Mouse (Mus musculus) hindbrain, embryonic 11.5 days (tissue): ENCODE data around the gene Smarca2. TPM values are rescaled to one million over a fixed set of nuclear protein-coding genes. Genes with fewer than 3 reads are reported as not detected.
"Not testable (repeated sequence)": the region's sequence is repeated elsewhere in the genome, so short reads cannot be mapped to it uniquely, and the experiment has no call there.

Experiments
- ATAC-seq: fragments of 200-750 bp; cut with Nextera tagmentation; 2 replicates; pipeline ENCODE4 v1.8.0; 2017; ENCODE audit warnings: mild to moderate bottlenecking, moderate TSS enrichment, moderate library complexity; ENCODE audit not compliant: low FRiP score
- DNase-seq: peaks from one replicate; pipeline ENCODE4 v3.0.0-alpha.2; 2015; ENCODE audit warnings: low spot score
- H3K27ac ChIP-seq: fragments of 300-500 bp; sonication (generic); 2 replicates; pipeline ENCODE4 v1.5.1; 2014; ENCODE audit warnings: mild to moderate bottlenecking, low read depth, low read length
- H3K27me3 ChIP-seq: fragments of 300-500 bp; sonication (generic); 2 replicates; pipeline ENCODE4 v1.6.1; 2014; ENCODE audit warnings: mild to moderate bottlenecking, low read length, moderate library complexity, mixed read lengths; ENCODE audit not compliant: control insufficient read depth, insufficient read depth
- H3K36me3 ChIP-seq: fragments of 300-500 bp; sonication (generic); 2 replicates; pipeline ENCODE4 v1.6.1; 2014; ENCODE audit warnings: mild to moderate bottlenecking, low read length, moderate library complexity, mixed read lengths; ENCODE audit not compliant: control insufficient read depth, insufficient read depth
- H3K4me1 ChIP-seq: fragments of 300-500 bp; sonication (generic); replicated peaks from 2 replicates; pipeline ENCODE4 v1.6.1; 2014; ENCODE audit warnings: low read length, mixed read lengths; ENCODE audit not compliant: control insufficient read depth, insufficient read depth
- H3K4me2 ChIP-seq: fragments of 300-500 bp; sonication (generic); replicated peaks from 2 replicates; pipeline ENCODE4 v1.6.1; 2014; ENCODE audit warnings: mild to moderate bottlenecking, low read depth, low read length
- H3K4me3 ChIP-seq: fragments of 300-500 bp; sonication (generic); 2 replicates; pipeline ENCODE4 v1.5.1; 2014; ENCODE audit warnings: low read depth, low read length
- H3K9ac ChIP-seq: fragments of 300-500 bp; sonication (generic); 2 replicates; pipeline ENCODE4 v1.6.1; 2014; ENCODE audit warnings: low read depth, low read length
- H3K9me3 ChIP-seq: fragments of 300-500 bp; sonication (generic); 2 replicates; pipeline ENCODE4 v1.6.1; 2016; ENCODE audit warnings: low read length; ENCODE audit not compliant: control insufficient read depth
- WGBS: fragments of 180-500 bp; shearing (Covaris S2); extraction: QIAGEN DNeasy Blood & Tissue Kit; methylation state at CpG from one replicate; pipeline ENCODE4 v1.1.7; 2014; 5-methylcytosine and 5-hydroxymethylcytosine counted together
- polyA plus RNA-seq: library from polyadenylated mRNA; unstranded; fragments of >200 nt; fragmentation: Nextera tagmentation; extraction: Ambion mirVana; gene quantifications from 2 replicates; pipeline ENCODE4 v1.2.1, GENCODE M21; 2014

Smarca2 gene
- polyA plus RNA-seq, 1 experiment from 2014 or later, result 41.8 TPM

DNA sequence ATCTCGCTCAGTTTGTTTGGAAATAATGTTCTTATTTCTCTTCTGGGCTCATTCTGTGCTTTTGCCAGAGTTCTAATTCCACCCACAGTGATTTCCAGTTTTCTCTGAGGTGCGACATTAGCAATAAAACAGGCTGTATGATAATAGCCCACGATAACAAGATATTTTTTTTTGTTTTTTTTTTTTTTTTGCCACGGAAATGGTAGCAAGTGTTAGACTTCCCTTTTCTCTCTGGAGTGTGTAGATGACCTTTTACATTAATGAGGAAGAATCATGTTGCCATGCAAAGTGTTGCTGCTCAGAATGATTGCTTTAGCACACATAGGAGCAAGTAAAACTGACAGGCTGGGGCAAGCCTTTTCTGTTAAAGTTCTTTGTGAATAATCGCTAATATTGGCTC is 61.5 kb downstream of the Smarca2 start:
- Histone ChIP-seq H3K27ac (no peak overlapping the region), H3K36me3 (no peaks in the 10 kb centered on the region), H3K27me3 (no peaks in the 10 kb centered on the region), H3K9ac (no peak overlapping the region), H3K9me3 (no peaks in the 10 kb centered on the region), H3K4me1 (no peaks in the 10 kb centered on the region), H3K4me2 (no peak overlapping the region), H3K4me3 (no peak overlapping the region)
- DNase-seq (no peak), ATAC-seq (no peak)
- 89% methylated on average over 5 of the region's 5 CpGs for WGBS

DNA sequence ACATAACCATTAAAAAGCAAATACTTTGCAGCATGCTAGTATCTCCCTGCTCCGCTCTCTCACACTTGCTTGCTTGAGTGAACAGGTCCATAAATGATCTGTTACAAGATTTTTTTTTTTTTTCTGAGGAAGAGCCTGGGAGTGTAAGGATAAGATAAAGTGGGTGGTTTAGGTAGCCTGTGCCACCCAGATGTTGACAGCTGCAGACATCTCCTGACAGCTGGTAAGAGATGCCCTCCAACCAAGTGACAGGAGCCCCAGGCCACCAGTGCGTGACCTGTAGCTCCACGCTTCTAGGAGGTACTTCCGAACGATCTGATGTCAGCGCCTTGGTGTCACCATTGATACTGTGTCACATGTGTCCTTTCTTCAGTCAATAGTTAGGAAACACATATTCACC is 65.2 kb downstream of the Smarca2 start:
- Histone ChIP-seq H3K9me3 (no peaks in the 10 kb centered on the region), H3K27ac (no peak overlapping the region), H3K4me1 (no peaks in the 10 kb centered on the region), H3K36me3 (no peaks in the 10 kb centered on the region), H3K4me3 (no peak overlapping the region), H3K4me2 (no peak overlapping the region), H3K9ac (no peak overlapping the region), H3K27me3 (no peaks in the 10 kb centered on the region)
- WGBS, result 92% methylated on average over 6 of the region's 6 CpGs
- no peak for ATAC-seq
- DNase-seq, result no peak

DNA sequence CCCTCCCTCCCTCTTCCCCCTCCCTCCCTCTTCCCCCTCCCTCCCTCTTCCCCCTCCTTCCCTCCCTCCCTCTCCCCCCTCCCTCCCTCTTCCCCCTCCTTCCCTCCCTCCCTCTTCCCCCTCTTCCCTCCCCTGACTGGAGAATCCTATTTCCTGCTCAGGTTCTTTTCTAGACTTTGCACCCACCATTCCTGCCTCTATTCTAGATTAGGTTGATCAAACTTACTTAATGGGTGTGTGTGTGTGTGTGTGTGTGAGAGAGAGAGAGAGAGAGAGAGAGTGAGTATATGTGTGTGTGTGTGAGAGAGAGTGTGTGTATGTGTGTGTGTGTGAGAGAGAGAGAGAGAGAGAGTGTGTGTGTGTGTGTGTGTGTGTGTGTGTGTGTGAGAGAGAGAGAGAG is 66.6 kb downstream of the Smarca2 start:
- not testable (repeated sequence) for H3K4me3 ChIP-seq, H3K27me3 ChIP-seq, H3K36me3 ChIP-seq, H3K27ac ChIP-seq, H3K4me2 ChIP-seq, ATAC-seq, DNase-seq, H3K9me3 ChIP-seq, H3K9ac ChIP-seq, H3K4me1 ChIP-seq

DNA sequence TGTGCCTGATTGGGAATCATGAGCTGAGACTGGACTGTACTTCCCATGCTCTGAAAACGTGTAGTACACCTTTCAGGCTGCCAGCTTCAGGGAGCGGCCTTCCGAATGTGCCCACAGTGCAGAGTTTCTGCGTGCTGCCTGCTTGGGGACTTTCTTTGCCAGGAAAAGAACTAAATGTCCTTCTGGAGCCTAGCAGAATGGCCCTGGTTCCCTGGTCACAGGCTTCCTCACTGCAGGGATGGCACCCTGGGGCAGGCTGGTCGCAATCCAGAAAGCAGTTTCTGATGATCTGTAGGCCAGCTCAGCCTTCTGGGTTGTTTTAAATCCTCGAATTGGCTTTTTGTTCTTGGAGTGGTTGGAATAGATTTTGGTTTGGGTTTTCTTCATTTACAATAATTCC is 71.1 kb downstream of the Smarca2 start:
- H3K36me3 ChIP-seq, result no peaks in the 10 kb centered on the region
- DNase-seq, result no peak
- H3K9me3 ChIP-seq, result no peaks in the 10 kb centered on the region
- no peak overlapping the region for H3K9ac ChIP-seq
- no peak overlapping the region for H3K4me3 ChIP-seq
- no peak for ATAC-seq
- WGBS, result 45% methylated on average over 6 of the region's 6 CpGs
- H3K4me2 ChIP-seq, result no peak overlapping the region
- H3K27ac ChIP-seq, result no peak overlapping the region
- no peaks in the 10 kb centered on the region for H3K27me3 ChIP-seq
- no peaks in the 10 kb centered on the region for H3K4me1 ChIP-seq

DNA sequence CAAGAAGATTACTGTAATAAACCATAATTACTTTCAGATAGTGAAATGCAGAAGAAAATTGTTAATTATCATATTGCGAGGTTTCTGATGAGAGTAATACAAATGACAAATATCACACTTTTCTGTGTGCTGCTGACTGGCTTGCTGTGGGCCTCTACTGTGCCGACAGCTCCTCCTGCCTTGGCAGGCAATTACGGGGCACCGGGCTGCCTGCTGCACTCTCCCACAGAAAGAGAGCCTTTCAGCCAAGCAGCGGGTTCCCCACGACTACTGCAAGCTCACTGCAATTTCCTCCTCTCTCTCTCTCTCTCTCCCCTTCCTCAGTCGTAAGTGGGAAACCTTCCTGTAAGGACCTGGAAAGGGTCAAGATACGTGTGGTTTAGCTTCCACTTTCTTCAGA is 73.7 kb downstream of the Smarca2 start:
- no peaks in the 10 kb centered on the region for H3K4me1 ChIP-seq
- no peaks in the 10 kb centered on the region for H3K9me3 ChIP-seq
- H3K27ac ChIP-seq, result no peak overlapping the region
- H3K27me3 ChIP-seq, result no peaks in the 10 kb centered on the region
- 44% methylated on average over 8 of the region's 8 CpGs for WGBS
- H3K4me3 ChIP-seq, result no peak overlapping the region
- DNase-seq (no peak), ATAC-seq (no peak)
- H3K9ac ChIP-seq, result no peak overlapping the region
- no peak overlapping the region for H3K4me2 ChIP-seq
- H3K36me3 ChIP-seq, result no peaks in the 10 kb centered on the region

DNA sequence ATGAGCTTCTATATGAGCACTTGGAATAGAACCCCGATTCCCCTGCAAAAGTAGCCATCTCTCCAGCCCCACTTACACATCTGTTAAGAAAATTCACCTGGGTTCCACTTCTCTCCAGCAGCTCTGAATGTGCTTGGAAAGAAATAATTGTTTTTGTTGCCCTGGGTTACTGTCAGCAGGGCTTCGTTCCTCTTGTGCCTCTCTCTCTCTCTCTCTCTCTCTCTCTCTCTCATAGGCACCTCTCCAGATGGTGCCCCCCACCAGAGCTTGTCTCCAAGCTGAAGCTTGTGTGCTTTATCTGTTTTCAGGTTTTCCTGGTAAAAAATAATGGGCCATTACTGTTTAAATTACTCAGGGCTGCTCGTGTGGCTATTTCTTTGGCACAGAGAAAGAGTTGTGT is 74.8 kb downstream of the Smarca2 start:
- WGBS, result 49% methylated on average over 3 of the region's 3 CpGs
- no peaks in the 10 kb centered on the region for H3K36me3 ChIP-seq
- H3K4me1 ChIP-seq, result no peaks in the 10 kb centered on the region
- no peak overlapping the region for H3K4me3 ChIP-seq
- H3K27ac ChIP-seq, result no peak overlapping the region
- DNase-seq (peak; percentile 6), ATAC-seq (no peak)
- H3K4me2 ChIP-seq, result no peak overlapping the region
- H3K9ac ChIP-seq, result no peak overlapping the region
- no peaks in the 10 kb centered on the region for H3K27me3 ChIP-seq
- no peaks in the 10 kb centered on the region for H3K9me3 ChIP-seq

DNA sequence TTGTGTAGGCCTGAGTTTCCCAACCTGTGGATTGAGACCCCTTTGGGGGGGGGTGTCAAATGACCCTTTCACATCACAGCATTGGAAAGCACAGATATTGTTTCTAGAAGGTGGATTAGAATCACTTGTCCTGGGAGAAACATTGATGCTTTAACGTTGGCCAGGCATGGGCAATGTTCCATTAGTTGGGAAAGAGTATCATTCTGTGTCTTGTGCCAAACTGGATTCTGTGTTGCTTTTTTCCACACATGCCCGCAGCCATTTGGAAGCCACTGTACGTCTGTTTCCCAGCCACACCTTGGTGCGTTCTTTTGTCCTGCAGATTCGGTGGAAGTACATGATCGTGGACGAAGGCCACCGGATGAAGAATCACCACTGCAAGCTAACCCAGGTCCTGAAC is 76.7 kb downstream of the Smarca2 start:
- H3K27me3 ChIP-seq, result no peaks in the 10 kb centered on the region
- ATAC-seq, result no peak
- no peak for DNase-seq
- H3K36me3 ChIP-seq, result no peaks in the 10 kb centered on the region
- no peaks in the 10 kb centered on the region for H3K9me3 ChIP-seq
- H3K9ac ChIP-seq, result no peak overlapping the region
- 95% methylated on average over 8 of the region's 8 CpGs for WGBS
- no peak overlapping the region for H3K4me2 ChIP-seq
- H3K4me3 ChIP-seq, result no peak overlapping the region
- H3K27ac ChIP-seq, result no peak overlapping the region
- no peaks in the 10 kb centered on the region for H3K4me1 ChIP-seq

DNA sequence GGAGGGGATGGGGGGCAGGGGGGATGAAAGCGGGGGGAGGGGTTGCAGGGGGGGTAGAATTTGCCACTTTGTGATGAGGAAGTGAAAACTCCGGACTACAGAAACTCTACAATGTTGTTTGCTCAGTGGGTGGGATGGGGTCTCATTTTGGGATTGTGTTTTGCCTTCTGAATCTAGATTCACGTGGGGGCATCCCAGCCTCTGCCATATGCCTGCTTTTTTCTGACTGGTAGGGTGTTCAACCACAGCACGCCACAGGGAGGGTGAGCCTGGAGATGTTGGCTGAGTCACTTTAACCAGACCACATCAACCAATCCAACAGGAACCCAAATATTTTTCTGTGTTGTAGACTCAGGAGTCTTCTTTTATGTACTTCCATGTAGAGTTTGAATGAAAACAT is 77.3 kb downstream of the Smarca2 start:
- ATAC-seq (no peak), DNase-seq (no peak)
- Histone ChIP-seq H3K9ac (no peak overlapping the region), H3K4me3 (no peak overlapping the region), H3K36me3 (no peaks in the 10 kb centered on the region), H3K27me3 (no peaks in the 10 kb centered on the region), H3K4me1 (no peaks in the 10 kb centered on the region), H3K27ac (no peak overlapping the region), H3K9me3 (no peaks in the 10 kb centered on the region), H3K4me2 (no peak overlapping the region)
- WGBS, result 85% methylated on average over 4 of the region's 4 CpGs

DNA sequence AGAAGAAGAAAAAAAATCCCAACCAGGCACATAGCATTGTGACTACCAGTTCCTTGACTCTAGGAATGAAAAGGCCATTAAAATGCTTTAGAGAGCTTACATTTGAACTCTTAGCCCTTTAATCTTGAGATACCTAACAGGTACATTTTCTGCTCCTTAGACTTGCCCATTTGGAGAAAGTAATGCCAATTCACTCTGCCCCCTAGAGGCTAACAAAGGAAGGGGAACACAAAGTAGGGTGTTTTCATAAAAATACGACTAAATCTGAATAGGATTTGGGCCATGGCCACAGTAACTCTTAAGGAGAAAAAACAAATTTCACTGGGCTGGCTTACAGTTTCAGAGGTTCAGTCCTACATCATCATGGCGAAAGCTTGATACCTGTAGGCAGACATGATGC is 77.9 kb downstream of the Smarca2 start:
- no peak for DNase-seq
- H3K4me2 ChIP-seq, result no peak overlapping the region
- H3K27me3 ChIP-seq, result no peaks in the 10 kb centered on the region
- no peaks in the 10 kb centered on the region for H3K4me1 ChIP-seq
- H3K9ac ChIP-seq, result no peak overlapping the region
- no peak overlapping the region for H3K27ac ChIP-seq
- 94% methylated on average over 2 of the region's 2 CpGs for WGBS
- no peaks in the 10 kb centered on the region for H3K36me3 ChIP-seq
- H3K9me3 ChIP-seq, result no peaks in the 10 kb centered on the region
- ATAC-seq, result no peak
- H3K4me3 ChIP-seq, result no peak overlapping the region
